Mouse (Mus musculus) 3T3-L1 (cell line): Measurements from ENCODE around the gene Rsl1d1.
"Not testable (repeated sequence)": the region's sequence is repeated elsewhere in the genome, so short reads cannot be mapped to it uniquely, and the experiment has no call there.

Source experiments
- DNase-seq: peaks from one replicate; pipeline ENCODE4 v3.0.0-alpha.2; 2015; ENCODE audit warnings: low read depth, low spot score

Gene Rsl1d1

DNA sequence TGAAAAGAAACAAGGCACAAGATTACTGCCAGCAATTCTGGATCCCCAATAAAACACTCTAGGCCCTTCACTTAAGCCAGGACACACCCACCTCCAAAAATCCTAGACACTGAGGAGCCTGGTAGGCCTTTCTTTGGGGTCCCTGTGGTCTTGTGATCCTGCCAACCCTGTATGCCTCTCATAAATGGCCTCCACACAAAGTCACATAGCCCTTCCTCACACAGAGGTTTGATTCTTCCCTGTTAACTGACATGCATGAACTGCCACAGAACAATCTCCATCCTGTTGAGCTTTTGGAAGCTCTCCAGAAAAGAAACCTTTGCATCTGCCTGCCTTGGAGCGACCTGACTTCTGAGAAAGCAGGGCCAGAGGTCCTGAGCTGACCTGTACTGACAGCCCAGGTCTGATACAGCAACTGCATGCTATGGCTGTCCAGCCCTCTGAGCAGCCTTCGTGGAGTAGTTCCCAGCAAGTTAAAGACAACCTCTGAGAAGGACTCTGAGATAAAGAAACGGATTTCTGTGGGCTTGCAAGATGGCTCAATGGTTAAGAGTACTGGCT, 38.4 kb downstream of the Rsl1d1 start:
- no peak for DNase-seq

DNA sequence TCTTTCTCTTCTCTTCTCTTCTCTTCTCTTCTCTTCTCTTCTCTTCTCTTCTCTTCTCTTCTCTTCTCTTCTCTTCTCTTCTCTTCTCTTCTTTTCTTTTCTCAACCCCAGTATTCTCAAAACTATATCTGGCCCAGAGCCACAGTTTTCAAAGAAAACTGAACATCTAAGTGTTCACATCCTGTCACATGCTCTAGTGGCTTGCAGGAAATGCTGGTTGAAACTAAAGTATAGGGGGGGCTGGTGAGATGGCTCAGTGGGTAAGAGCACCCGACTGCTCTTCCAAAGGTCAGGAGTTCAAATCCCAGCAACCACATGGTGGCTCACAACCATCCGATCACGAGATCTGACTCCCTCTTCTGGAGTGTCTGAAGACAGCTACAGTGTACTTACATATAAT, 45.4 kb downstream of the Rsl1d1 start:
- DNase-seq: peak; percentile 30

DNA sequence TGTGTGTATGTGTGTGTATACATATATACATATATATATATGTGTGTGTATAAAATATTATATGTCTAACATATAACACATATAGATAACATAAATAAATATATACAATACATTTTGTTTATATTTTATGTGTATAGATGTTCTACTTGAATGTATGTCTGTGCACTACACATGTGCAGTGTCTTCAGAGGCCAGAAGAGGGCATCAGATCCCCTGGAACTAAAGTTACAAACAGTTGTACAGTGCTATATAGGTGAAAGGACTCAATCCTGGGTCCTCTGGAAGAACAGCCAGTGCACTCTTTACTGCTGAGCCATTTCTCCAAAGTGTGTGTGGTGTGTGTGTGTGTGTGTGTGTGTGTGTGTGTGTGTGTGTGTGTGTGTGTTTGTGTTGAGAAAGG, 48.6 kb downstream of the Rsl1d1 start:
- DNase-seq: peak; percentile 40

GRCm38 (mm10) chr16:11143706-11144483, 59.2 kb downstream of the Rsl1d1 start:
- DNase-seq: not testable (repeated sequence)
